Mouse (Mus musculus): ENCODE measurements around the gene Ryk. TPM values are rescaled to one million over a fixed set of nuclear protein-coding genes. Genes with fewer than 3 reads are reported as not detected.

Gene Ryk
- polyA plus RNA-seq, 1 experiment from 2014 or later: 12.5 TPM

- no peak for ATAC-seq (replicated peaks; ENCODE audit: extremely low read depth, insufficient read depth, low FRiP score)
Measured at GRCm38 (mm10) chr9:102818228-102818627, 16.5 kb upstream of the Ryk start.

GRCm38 (mm10) chr9:102828604-102829003 is 6.1 kb upstream of the Ryk start:
- Histone ChIP-seq H3K36me3 (ENCODE audit: control insufficient read depth, insufficient read depth) (no peaks in the 10 kb centered on the region), H3K9me3 (replicated peaks; ENCODE audit: control insufficient read depth, low read length) (no peaks in the 10 kb centered on the region), H3K27ac (ENCODE audit: low read length) (no peak overlapping the region), H3K4me2 (ENCODE audit: low read depth, low read length) (no peak overlapping the region), H3K4me1 (ENCODE audit: control insufficient read depth, insufficient read depth, low read length) (no peaks in the 10 kb centered on the region), H3K9ac (ENCODE audit: low read length) (no peak overlapping the region), H3K4me3 (ENCODE audit: low read length) (no peak overlapping the region), H3K27me3 (ENCODE audit: control insufficient read depth, insufficient read depth, low read length) (no peaks in the 10 kb centered on the region)
- WGBS: 79% methylated on average over 7 of the region's 7 CpGs
- ATAC-seq (replicated peaks; ENCODE audit: extremely low read depth, insufficient read depth, low FRiP score): no peak

More at GRCm38 (mm10) chr9:102818228-102818627, 16.5 kb upstream of the Ryk start:
- Histone ChIP-seq H3K27me3 (ENCODE audit: control insufficient read depth, insufficient read depth, low read length) (no peaks in the 10 kb centered on the region), H3K9me3 (replicated peaks; ENCODE audit: control insufficient read depth, low read length) (0 out of 2 replicates have a peak, but pooled peaks cover 4% of the 10 kb centered on the region), H3K4me2 (ENCODE audit: low read depth, low read length) (no peak overlapping the region), H3K36me3 (ENCODE audit: control insufficient read depth, insufficient read depth) (no peaks in the 10 kb centered on the region), H3K9ac (ENCODE audit: low read length) (no peak overlapping the region), H3K4me1 (ENCODE audit: control insufficient read depth, insufficient read depth, low read length) (no peaks in the 10 kb centered on the region), H3K27ac (ENCODE audit: low read length) (no peak overlapping the region), H3K4me3 (ENCODE audit: low read length) (no peak overlapping the region)

GRCm38 (mm10) chr9:102831541-102831940 is 3.2 kb upstream of the Ryk start:
- no peak for ATAC-seq (replicated peaks; ENCODE audit: extremely low read depth, insufficient read depth, low FRiP score)
- WGBS: 83% methylated on average over 4 of the region's 4 CpGs

GRCm38 (mm10) chr9:102834414-102834741 is 339 bp upstream of the Ryk start:
- Histone ChIP-seq H3K27me3 (ENCODE audit: control insufficient read depth, insufficient read depth, low read length) (no peaks in the 10 kb centered on the region), H3K4me1 (ENCODE audit: control insufficient read depth, insufficient read depth, low read length) (peaks cover 16% of the 10 kb centered on the region), H3K9ac (ENCODE audit: low read length) (peak overlapping the region; percentile 97), H3K27ac (ENCODE audit: low read length) (no peak overlapping the region), H3K4me3 (ENCODE audit: low read length) (peak overlapping the region; percentile 77), H3K36me3 (ENCODE audit: control insufficient read depth, insufficient read depth) (no peaks in the 10 kb centered on the region), H3K9me3 (replicated peaks; ENCODE audit: control insufficient read depth, low read length) (no peaks in the 10 kb centered on the region), H3K4me2 (ENCODE audit: low read depth, low read length) (peak overlapping the region; percentile 82)
- peak; percentile 16; the same call in 1 of the 2 replicates for ATAC-seq (replicated peaks; ENCODE audit: extremely low read depth, insufficient read depth, low FRiP score)
- WGBS: 19% methylated on average over 10 of the region's 10 CpGs

More at GRCm38 (mm10) chr9:102831541-102831940, 3.2 kb upstream of the Ryk start:
- no peak overlapping the region for H3K27ac ChIP-seq (ENCODE audit: low read length)
- no peak overlapping the region for H3K4me2 ChIP-seq (ENCODE audit: low read depth, low read length)
- peaks cover 10% of the 10 kb centered on the region for H3K4me1 ChIP-seq (ENCODE audit: control insufficient read depth, insufficient read depth, low read length)
- H3K9me3 ChIP-seq (replicated peaks; ENCODE audit: control insufficient read depth, low read length): no peaks in the 10 kb centered on the region
- no peak overlapping the region for H3K4me3 ChIP-seq (ENCODE audit: low read length)
- H3K27me3 ChIP-seq (ENCODE audit: control insufficient read depth, insufficient read depth, low read length): no peaks in the 10 kb centered on the region
- no peaks in the 10 kb centered on the region for H3K36me3 ChIP-seq (ENCODE audit: control insufficient read depth, insufficient read depth)
- H3K9ac ChIP-seq (ENCODE audit: low read length): no peak overlapping the region

GRCm38 (mm10) chr9:102836279-102836678 is 1.6 kb downstream of the Ryk start:
- H3K27ac ChIP-seq (ENCODE audit: low read length): no peak overlapping the region
- no peaks in the 10 kb centered on the region for H3K27me3 ChIP-seq (ENCODE audit: control insufficient read depth, insufficient read depth, low read length)
- peak overlapping the region; percentile 82 for H3K4me2 ChIP-seq (ENCODE audit: low read depth, low read length)
- H3K36me3 ChIP-seq (ENCODE audit: control insufficient read depth, insufficient read depth): no peaks in the 10 kb centered on the region
- peak overlapping the region; percentile 97 for H3K9ac ChIP-seq (ENCODE audit: low read length)
- no peak for ATAC-seq (replicated peaks; ENCODE audit: extremely low read depth, insufficient read depth, low FRiP score)
- no peaks in the 10 kb centered on the region for H3K9me3 ChIP-seq (replicated peaks; ENCODE audit: control insufficient read depth, low read length)
- WGBS: 58% methylated on average over 9 of the region's 9 CpGs
- peaks cover 33% of the 10 kb centered on the region for H3K4me1 ChIP-seq (ENCODE audit: control insufficient read depth, insufficient read depth, low read length)
- peak overlapping the region; percentile 77 for H3K4me3 ChIP-seq (ENCODE audit: low read length)

- Histone ChIP-seq H3K27ac (ENCODE audit: low read length) (peak overlapping the region; percentile 37), H3K27me3 (ENCODE audit: control insufficient read depth, insufficient read depth, low read length) (no peaks in the 10 kb centered on the region), H3K9ac (ENCODE audit: low read length) (peak overlapping the region; percentile 21), H3K4me3 (ENCODE audit: low read length) (no peak overlapping the region), H3K36me3 (ENCODE audit: control insufficient read depth, insufficient read depth) (no peaks in the 10 kb centered on the region), H3K9me3 (replicated peaks; ENCODE audit: control insufficient read depth, low read length) (no peaks in the 10 kb centered on the region), H3K4me2 (ENCODE audit: low read depth, low read length) (peak overlapping the region; percentile 22), H3K4me1 (ENCODE audit: control insufficient read depth, insufficient read depth, low read length) (peaks cover 74% of the 10 kb centered on the region)
- 19% methylated on average over 16 of the region's 16 CpGs for WGBS
- ATAC-seq (replicated peaks; ENCODE audit: extremely low read depth, insufficient read depth, low FRiP score): peak; percentile 70; the same call in 1 of the 2 replicates
Measured at GRCm38 (mm10) chr9:102840792-102841778, 6.4 kb downstream of the Ryk start.

GRCm38 (mm10) chr9:102841832-102842231 is 7.1 kb downstream of the Ryk start:
- ATAC-seq (replicated peaks; ENCODE audit: extremely low read depth, insufficient read depth, low FRiP score): no peak
- WGBS: 20% methylated on average over 1 of the region's 1 CpGs
- Histone ChIP-seq H3K9me3 (replicated peaks; ENCODE audit: control insufficient read depth, low read length) (no peaks in the 10 kb centered on the region), H3K36me3 (ENCODE audit: control insufficient read depth, insufficient read depth) (no peaks in the 10 kb centered on the region), H3K4me3 (ENCODE audit: low read length) (no peak overlapping the region), H3K4me2 (ENCODE audit: low read depth, low read length) (no peak overlapping the region), H3K27me3 (ENCODE audit: control insufficient read depth, insufficient read depth, low read length) (no peaks in the 10 kb centered on the region), H3K4me1 (ENCODE audit: control insufficient read depth, insufficient read depth, low read length) (peaks cover 75% of the 10 kb centered on the region), H3K9ac (ENCODE audit: low read length) (no peak overlapping the region), H3K27ac (ENCODE audit: low read length) (peak overlapping the region; percentile 42; the same call in 1 of the 2 replicates)

- no peak overlapping the region for H3K9ac ChIP-seq (ENCODE audit: low read length)
- no peak overlapping the region for H3K4me2 ChIP-seq (ENCODE audit: low read depth, low read length)
- ATAC-seq (replicated peaks; ENCODE audit: extremely low read depth, insufficient read depth, low FRiP score): no peak
- 67% methylated on average over 8 of the region's 8 CpGs for WGBS
- H3K27me3 ChIP-seq (ENCODE audit: control insufficient read depth, insufficient read depth, low read length): no peaks in the 10 kb centered on the region
- peaks cover 77% of the 10 kb centered on the region for H3K4me1 ChIP-seq (ENCODE audit: control insufficient read depth, insufficient read depth, low read length)
- H3K36me3 ChIP-seq (ENCODE audit: control insufficient read depth, insufficient read depth): no peaks in the 10 kb centered on the region
- H3K27ac ChIP-seq (ENCODE audit: low read length): no peak overlapping the region
- H3K9me3 ChIP-seq (replicated peaks; ENCODE audit: control insufficient read depth, low read length): no peaks in the 10 kb centered on the region
- no peak overlapping the region for H3K4me3 ChIP-seq (ENCODE audit: low read length)
Measured at GRCm38 (mm10) chr9:102842498-102842897, 7.8 kb downstream of the Ryk start.

GRCm38 (mm10) chr9:102843577-102843976 is 8.9 kb downstream of the Ryk start:
- Histone ChIP-seq H3K4me3 (ENCODE audit: low read length) (no peak overlapping the region), H3K9ac (ENCODE audit: low read length) (no peak overlapping the region), H3K9me3 (replicated peaks; ENCODE audit: control insufficient read depth, low read length) (no peaks in the 10 kb centered on the region), H3K27me3 (ENCODE audit: control insufficient read depth, insufficient read depth, low read length) (no peaks in the 10 kb centered on the region), H3K27ac (ENCODE audit: low read length) (peak overlapping the region; percentile 27; the same call in 1 of the 2 replicates), H3K4me1 (ENCODE audit: control insufficient read depth, insufficient read depth, low read length) (peaks cover 88% of the 10 kb centered on the region), H3K36me3 (ENCODE audit: control insufficient read depth, insufficient read depth) (no peaks in the 10 kb centered on the region), H3K4me2 (ENCODE audit: low read depth, low read length) (no peak overlapping the region)
- ATAC-seq (replicated peaks; ENCODE audit: extremely low read depth, insufficient read depth, low FRiP score): no peak
- 23% methylated on average over 4 of the region's 4 CpGs for WGBS

All from heart, embryonic 16.5 days (tissue).